Mouse (Mus musculus) adrenal gland, postnatal 36 days (tissue): ENCODE measurements at regions not wholly inside any gene's neighbourhood (a gene's known extent, or its start where the extent isn't known, plus 50 kb on each side); places are given as distances from the start of the nearest gene placed in this dataset.

Experiments used
- DNase-seq, 2 experiments: peaks; one replicate each; pipeline ENCODE4 v3.0.0; 2021; ENCODE audit warnings: mixed read lengths in 1 of 2

- DNase-seq = no peak
Measured at GRCm38 (mm10) chr19:26261530-26261929, 343.3 kb upstream of the Smarca2 start.

DNA sequence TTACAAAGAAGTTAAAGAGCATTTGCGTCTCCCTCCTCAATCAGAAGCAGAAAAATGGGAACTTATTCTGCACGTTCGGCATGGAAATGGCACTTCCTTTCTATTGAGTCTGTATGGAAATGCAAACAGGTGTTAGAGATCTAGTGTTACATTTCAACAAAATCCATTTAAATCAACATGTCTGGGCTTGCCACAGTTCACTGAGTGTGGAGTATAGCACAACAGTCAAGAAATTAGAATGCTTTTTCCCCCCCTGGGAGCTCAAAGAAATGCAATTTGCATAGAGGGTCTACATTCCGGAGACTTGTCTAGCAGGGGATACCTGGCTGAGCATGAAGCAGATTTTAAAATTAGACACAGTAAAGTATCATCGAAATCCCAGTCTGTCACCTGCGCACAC, 308.5 kb upstream of the Smarca2 start:
- no peak for DNase-seq

DNA sequence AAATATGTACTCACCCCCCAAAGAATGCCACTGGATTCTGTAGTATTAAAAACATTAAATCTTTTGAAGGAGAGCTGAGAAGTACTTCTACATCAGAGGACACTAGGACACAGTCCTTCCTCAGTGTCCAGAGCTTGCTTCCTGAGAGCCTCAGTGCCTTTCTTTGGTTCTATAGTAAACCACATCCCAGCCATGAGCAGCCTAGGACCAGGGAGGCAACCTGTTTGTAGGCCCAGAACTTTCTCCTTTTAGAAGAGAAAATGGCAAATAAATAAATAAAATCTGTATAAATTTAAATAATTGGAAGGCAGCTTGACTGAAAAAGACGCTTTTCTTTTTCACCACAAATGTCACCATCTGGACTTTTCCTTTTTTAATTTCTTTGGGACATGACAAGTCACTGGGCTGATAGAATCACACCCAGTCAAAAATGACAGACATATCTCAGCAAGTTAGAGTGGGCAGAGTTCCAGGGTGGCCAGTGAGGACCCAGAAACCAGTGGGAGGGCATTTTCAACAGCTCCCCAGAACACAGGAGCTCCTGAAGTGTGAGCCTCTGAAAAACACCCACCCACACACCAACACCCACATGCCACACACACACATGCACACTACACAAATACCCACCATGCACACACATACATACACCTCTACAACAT, 296.2 kb upstream of the Smarca2 start:
- DNase-seq = no peak

DNA sequence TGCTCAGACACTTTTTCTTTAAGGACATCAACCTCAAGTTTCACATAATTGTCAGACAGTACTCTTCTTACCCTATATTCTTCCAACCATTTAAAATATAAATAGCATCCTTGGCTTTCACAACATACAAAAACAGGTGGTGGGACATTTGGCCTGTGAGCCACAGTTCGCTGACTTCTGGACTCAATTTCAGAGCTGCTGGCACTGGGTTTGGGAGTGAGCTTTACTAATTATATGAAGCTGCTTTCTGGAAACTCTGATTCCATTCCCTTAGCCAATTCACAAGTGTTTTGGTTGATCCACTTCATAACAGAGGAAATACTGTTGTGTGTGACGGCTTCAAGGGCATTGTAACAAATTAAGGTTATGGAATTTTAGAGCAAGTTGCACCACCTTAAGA, 285.9 kb upstream of the Smarca2 start:
- DNase-seq = no peak

DNA sequence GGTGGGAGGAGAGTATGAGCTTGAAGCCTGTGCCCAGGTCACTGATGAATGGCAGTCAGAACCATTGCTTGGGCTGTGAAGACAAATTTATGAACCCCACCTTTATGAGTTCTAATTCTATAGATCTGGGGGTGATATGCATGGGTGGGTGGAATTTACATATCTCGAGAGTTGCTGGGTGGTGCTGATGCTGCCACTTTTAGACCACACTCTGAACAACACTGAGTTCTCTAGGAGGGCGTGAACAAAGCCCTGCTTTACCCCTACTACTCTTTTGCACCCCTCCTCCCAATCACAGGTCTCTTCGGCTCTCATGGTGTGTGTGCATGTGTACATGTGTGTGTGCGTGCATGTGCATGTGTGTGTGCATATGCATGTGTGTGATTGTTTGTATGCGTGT, 281.2 kb upstream of the Smarca2 start:
- no peak for DNase-seq

DNA sequence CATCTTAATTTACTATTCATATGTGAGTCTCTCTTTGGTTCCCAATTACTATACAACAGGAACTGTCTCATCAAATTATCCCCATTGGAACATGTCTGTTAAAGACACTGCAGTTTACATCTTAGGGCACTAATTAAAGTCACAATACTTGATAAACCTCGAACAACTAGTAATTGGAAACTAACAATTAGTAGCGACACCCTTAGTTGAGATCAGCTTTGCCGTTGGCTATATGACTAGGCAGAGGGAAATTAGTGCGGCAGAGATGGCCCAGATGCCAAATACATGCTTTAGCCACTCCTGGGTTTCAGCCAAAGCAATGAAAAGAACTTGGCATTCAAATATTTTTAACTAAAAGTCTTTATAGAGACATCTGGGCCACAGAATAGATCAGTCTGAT, 265.7 kb upstream of the Smarca2 start:
- no peak for DNase-seq

DNA sequence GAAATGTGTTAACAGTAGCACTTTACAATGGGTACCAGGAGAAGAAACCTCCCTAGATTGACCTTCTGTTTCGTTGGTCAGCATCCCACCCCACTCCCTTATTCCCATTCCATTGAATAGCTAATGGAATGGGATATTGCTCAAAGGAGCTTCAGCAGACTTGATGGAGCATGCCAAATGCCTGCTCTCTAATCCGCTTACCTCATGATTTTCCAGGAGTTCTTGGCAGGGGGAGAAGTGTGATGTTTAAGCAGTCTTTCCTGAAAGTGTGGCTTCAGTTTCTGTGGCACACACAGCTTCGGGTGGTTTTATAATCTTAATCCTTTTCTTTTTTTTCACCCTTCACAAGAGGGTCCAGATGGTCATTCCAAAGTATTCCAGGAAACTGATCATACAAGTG, 264.7 kb upstream of the Smarca2 start:
- DNase-seq = no peak

DNA sequence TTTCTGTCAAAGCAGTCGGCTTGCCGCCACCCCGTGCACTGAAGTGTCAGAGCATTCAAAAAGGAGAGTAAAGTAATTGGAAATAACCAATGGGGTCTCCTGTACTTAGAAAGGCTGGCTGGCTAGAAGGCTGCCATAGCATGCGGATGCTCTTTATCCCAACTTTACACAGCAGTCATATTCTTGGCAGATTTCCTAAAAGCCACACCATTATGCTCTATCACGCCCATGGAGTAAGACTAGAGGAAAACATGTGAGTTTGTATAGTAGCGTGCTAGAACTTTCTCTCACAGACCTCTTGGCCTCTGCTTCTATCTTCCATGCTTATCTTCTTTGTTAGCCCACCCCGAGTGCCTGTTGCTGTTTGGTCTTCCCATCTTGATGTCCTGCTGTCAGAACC, 249.8 kb upstream of the Smarca2 start:
- no peak for DNase-seq

GRCm38 (mm10) chr19:26383961-26384381, 220.9 kb upstream of the Smarca2 start:
- DNase-seq = no peak

DNA sequence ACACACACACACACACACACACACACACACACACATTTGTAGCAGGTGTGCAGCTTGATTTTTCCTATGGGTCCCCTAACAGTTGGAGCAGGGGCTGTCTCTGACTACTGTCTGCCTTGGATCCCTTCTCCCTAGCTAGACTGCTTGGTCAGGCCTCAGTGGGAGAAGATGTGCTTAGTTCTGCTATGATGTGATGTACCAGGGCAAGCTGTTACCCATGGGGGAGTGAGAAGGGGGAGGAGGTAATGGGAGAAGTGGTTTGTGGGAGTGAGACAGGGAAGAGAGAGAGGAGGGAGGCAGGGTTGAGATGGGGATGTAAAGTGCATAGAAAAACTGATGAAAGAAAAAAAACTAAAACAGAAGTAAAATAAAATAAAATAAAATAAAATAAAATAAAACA, 218.8 kb upstream of the Smarca2 start:
- DNase-seq = no peak

GRCm38 (mm10) chr19:26412684-26413083, 192.2 kb upstream of the Smarca2 start:
- DNase-seq = peak; percentile 9 to 12

GRCm38 (mm10) chr19:26414476-26415024, 190.3 kb upstream of the Smarca2 start:
- no peak for DNase-seq

- no peak for DNase-seq
Measured at GRCm38 (mm10) chr19:26419781-26420180, 185.1 kb upstream of the Smarca2 start.

GRCm38 (mm10) chr19:26439163-26439562, 165.7 kb upstream of the Smarca2 start:
- peak; percentile 1 to 4 for DNase-seq

GRCm38 (mm10) chr19:26445309-26445708, 159.5 kb upstream of the Smarca2 start:
- no peak for DNase-seq

- no peak for DNase-seq
Measured at GRCm38 (mm10) chr19:26447427-26448023, 157.3 kb upstream of the Smarca2 start.

- DNase-seq = no peak
Measured at GRCm38 (mm10) chr19:26461712-26462111, 143.1 kb upstream of the Smarca2 start.

GRCm38 (mm10) chr19:26465228-26465627, 139.6 kb upstream of the Smarca2 start:
- DNase-seq = peak; percentile 5 to 10

DNA sequence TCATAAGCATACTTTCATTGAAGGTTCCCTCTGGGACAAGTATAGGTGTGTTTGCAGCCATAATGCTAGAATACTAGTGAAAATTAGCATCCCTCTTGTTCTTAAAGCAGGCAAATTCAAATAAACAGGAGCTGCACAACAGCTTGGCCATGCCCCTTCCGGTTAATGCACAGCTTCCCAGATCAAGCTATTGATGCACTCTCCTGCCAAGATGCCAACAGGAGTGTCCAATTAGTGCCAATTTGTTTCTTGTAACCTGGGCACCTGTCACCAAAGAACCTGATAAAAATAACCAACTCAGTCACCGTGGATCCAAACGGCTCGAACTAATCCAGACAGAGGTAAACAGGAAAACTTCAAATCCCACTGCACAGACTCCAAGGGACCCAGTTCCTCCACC, 138.6 kb upstream of the Smarca2 start:
- DNase-seq = no peak

GRCm38 (mm10) chr19:26467179-26467651, 137.6 kb upstream of the Smarca2 start:
- no peak for DNase-seq

DNA sequence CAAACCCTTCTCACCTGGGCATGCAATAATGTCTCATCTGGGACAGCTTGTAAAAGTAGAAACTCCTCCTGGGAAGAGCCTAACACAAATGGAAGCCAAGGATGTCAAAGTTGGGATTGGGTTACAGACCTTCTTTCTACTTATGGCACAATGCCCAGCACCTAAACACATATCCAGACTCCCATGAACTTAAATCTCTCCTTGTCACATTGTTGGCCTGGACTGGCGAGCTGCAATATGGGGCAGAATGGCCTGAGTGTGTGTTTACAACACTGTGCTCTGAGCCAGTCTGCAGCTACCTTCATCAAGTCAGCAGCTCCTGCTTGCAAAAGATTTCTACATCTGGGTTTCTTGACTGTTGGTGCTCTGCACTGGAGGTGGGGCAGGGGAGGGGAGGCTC, 132.2 kb upstream of the Smarca2 start:
- no peak for DNase-seq

- DNase-seq = no peak
Measured at GRCm38 (mm10) chr19:26473211-26473610, 131.6 kb upstream of the Smarca2 start.

- no peak for DNase-seq
Measured at GRCm38 (mm10) chr19:26475197-26475596, 129.7 kb upstream of the Smarca2 start.

GRCm38 (mm10) chr19:26475754-26476153, 129.1 kb upstream of the Smarca2 start:
- DNase-seq = no peak
